Mouse (Mus musculus): ENCODE measurements around the gene Dync1li2.

Gene Dync1li2

DNA sequence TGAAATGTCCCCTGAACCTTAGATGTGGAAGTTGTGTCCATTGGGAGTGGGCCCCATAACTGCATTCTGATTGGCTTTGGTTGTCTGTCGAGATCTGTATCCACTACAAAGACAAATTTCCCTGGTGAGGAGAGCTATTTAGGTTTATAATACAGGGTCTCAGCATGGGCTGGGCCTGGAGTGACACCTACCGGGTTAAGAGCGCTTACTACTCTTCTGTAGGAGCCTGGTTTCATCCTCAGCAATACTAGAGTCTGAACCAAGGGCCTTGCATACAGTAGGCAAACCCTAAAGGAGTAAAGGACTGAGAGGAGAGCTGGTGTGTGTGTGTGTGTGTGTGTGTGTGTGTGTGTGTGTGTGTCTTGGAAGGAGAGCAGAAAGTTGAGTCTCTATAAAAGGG lies 28.6 kb downstream of the Dync1li2 start:
- in situ Hi-C loops (cut with MboI, MseI): no loop called here

DNA sequence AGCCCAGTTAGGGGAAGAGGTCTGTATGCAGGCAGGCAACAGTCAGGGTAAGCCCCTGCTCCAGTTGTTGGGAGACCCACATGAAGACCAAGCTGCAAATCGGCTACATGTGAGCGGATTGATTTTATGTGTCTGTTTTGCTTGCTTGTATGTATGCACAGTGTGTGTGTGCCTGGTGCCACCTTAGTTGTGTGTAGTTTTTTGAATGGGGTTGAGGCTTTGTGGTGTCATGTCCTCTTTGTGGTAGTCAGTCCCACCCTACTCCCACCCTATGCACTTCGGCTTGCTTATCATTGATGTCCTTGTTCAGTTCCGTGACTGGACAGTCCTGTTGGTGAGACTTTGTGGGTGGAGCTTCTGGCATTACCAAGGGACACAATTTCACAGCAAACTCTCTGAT lies 29.1 kb downstream of the Dync1li2 start:
- in situ Hi-C loops (cut with MboI, MseI): no loop called here

DNA sequence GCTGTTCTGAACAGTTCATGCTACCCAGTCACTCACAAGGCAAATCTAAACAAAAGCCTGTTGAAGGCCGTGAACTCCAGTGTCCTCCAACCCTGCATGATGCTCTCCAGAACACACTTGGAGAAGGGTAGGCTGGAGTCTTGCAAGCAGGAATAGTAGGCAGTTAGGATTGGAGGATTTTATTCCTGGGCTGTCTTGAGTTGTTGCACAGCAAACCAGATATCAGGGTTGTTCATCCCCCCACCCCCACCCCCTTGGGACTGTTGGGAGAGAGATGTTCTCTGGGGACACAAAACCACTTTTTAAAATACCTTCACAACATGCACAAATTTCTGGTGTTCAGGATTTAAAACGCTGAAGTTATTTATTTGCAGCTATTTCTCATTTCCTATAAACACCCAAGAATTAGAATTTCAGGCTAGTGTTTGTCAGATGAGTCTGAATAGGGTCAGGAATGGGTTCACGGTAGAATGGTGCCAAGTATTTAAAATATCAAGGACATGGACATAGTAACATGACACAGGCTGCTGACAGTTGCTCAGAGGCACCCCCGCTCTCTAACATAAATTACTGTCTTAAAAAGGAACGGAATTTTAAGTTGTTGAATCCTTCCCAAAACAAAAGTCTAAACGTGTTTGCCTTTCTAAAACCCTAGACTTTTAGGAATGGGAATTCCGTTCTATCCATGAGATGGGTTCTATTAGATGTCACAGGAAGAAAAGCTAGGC lies 29.9 kb downstream of the Dync1li2 start:
- in situ Hi-C loops (cut with MboI, MseI): no loop called here

DNA sequence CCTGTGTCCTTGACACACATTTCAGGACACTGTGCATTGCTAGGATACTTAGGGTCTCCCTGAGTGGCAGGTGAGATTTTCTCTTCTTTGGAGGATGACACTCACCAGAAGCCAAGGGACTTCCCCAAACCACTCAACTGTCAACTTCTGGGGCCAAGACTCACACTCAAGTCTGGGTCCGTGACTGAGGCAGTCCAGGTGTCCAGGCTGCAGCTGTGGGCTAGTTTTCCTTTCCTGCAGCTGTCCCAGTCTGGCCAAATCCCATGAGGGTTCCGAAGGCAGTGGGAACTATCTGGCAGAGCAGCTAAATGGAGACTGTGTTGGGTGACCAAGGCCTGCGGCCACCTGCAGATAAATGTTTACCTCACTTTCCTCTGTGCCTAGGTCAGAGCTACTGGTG lies 30.9 kb downstream of the Dync1li2 start:
- in situ Hi-C loops (cut with MboI, MseI): no loop called here

DNA sequence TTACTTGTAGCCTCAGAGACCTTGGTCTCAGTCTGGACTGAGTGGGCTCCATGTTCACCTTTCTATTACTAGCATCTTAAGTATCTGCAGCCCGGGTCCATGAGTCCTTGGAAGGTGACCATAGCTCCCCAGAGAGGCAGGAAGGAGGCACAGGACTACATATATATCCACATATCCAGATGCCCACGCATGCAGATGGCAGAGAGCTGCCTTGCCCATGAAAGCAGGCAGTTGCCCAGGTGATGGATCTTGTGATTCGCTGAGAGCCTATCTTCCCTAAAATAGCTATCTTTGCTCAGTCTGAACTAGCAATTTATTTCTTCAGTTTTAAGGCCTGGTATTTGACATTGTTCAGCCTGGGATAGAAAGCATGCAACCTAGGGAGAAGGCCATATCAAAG lies 31.4 kb downstream of the Dync1li2 start:
- in situ Hi-C loops (cut with MboI, MseI): no loop called here

DNA sequence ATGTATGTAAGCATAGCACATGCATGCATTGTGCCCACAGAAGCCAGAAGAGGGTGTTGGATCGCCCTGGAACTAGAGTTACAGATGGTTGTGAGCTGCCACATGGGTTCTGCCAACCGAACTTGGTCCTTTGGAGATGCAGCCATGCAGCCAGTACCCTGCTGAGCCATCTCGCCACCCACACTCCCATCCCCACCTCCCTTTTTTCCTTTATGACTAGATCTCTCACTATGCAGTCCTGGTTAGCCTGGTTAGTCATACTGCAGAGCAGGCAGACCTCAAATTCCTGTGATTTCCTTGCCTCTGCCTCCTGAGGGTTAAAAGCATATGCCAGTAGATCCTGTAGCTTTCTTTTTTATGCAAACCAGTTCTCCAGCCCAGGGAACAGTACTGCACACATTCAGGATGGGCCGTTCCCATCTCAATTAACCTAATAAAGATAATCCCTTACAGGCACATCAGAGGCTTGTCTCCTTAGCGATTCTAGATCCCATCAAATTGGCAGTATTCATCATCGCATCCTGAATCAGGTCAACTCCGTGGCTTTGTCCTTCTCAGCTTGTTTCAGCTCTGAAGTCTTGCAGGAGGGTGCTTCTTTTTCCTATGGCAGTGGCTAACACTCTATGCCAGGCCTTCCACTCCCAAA lies 32.1 kb downstream of the Dync1li2 start:
- in situ Hi-C loops (cut with MboI, MseI): no loop called here

DNA sequence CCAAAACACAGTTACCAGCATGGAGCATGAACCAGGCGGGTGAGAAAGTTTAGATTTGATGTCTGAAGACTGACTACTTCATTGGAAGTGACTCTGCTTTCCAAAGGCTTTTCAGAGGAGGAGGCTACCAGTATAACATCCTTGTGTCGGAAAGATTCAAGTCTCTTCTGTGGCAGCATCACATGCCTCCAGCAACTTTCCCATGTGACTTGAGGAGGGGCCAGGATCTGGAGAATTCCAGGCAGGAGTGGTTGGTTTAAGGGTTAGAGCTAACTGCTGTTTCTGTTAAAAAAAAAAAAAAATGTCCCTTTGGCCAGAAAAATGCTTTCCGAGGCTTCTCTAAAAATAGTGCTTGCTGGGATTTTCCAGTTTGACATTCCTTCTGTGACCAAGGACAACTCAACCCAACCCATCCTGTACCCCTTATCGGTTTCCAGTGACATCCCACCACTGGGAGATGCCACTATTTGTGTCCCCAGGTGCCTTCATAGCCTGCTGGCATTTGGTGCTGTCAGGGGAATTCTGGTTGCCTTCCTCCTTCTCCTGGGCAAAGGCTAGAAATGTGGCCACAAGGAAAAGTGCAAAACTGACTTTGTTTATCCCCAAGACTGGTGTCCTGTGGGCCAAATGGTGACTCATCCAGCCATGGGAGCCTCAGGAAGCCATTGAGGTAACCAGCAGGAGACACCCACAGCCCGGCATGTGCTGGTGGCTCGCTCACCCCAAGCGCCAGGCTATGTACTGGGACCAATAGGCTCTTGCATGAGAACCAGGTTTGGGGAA lies 34.3 kb downstream of the Dync1li2 start:
- in situ Hi-C loops (cut with MboI, MseI): loop anchor here in 1 of 2 experiments (5.0 kb wide), 1 partner anchor 56 kb away; no protein-coding TSS in a partner anchor

DNA sequence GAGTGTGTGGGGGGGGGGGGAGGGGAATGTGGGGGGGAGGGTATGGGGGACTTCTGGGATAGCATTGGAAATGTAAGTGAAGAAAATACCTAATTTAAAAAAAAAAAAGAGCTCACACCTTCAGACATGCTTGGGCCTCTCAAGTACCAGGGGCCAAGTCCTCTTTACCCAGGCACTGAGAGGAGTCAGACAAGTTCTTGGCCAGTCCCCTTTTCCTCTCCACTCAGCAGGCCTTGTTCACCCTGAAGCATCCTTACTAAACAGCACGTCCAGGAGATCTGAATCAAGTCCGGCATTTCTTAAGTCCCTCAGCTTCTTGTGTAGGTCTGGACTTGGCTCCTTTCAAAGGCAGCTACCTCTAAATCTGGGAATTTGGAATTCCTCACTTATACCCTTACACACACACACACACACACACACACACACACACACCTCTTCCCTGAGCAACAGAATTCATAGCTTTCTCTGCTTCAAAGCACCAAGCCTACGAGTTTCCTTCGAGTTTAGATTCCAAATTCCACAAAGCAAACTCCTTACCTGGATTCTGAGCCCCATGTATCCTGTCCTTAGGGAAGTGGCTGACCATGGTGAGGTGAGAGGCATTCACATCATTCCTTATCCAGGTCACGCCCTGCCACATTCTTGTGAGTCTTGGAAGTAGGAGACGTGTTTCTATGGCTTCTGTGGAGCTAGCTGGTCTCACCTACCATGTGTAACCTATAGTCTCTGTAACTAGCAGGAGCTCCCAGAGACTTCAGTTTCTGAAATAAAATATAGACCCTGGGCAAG lies 36.3 kb downstream of the Dync1li2 start:
- in situ Hi-C loops (cut with MboI, MseI): loop anchor here in 1 of 2 experiments (5.0 kb wide), 1 partner anchor 54 kb away; no protein-coding TSS in a partner anchor

DNA sequence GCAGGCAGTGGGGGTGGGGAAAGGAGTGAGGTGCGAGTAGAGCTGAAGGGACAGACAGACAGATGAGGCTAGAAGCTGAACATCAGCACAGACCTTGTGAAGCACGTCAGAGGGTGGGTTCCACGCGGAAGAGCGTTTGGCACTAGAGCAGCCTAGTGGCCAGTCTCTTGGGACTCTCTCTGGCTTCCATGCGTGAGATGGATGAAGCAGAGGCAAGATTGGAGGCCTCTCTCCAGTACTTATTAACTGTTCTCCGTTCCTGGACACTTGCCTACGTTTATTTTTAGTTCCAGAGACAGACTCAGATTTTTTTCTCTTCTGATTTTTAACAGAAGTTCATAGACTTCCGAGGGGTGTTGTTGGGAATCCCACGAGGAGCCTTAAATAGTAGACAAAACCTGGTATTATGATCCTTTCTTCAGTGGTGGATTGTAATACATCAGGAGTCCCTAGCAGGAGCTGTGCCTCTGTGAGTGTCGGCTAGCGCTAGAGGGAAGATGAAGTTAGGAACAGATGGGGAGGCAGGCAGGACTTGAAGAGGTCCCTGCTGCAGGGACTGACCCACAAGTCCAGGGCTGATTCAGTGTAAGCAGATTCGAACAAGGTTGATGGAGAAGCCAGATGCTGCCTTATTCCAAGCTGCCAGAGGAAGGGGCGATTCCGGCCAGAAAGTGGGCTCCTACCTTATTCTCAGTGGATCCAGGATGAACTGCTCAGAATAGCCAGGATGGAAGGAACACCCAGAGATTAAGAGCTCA lies 37.2 kb downstream of the Dync1li2 start:
- in situ Hi-C loops (cut with MboI, MseI): loop anchor here in 1 of 2 experiments (5.0 kb wide), 1 partner anchor 53 kb away; no protein-coding TSS in a partner anchor

DNA sequence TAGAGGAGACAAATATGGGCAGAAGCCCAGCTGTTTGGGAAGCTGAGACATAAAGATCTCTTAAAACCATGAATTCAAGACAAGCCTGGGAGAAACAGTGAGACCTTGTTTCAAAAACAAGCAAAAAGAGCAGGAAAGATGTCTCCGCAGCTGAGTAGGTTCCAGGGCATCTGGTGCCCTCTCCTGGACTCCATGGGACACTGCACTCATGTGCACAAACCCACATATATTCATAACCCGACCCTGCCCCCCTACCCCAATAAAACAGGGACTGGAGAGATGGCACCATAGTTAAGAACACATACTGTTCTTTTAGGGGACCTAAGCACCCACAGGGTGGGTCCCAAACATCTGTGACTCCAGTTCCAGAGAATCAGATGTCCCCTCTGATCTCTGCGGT lies 39.3 kb downstream of the Dync1li2 start:
- in situ Hi-C loops (cut with MboI, MseI): no loop called here

DNA sequence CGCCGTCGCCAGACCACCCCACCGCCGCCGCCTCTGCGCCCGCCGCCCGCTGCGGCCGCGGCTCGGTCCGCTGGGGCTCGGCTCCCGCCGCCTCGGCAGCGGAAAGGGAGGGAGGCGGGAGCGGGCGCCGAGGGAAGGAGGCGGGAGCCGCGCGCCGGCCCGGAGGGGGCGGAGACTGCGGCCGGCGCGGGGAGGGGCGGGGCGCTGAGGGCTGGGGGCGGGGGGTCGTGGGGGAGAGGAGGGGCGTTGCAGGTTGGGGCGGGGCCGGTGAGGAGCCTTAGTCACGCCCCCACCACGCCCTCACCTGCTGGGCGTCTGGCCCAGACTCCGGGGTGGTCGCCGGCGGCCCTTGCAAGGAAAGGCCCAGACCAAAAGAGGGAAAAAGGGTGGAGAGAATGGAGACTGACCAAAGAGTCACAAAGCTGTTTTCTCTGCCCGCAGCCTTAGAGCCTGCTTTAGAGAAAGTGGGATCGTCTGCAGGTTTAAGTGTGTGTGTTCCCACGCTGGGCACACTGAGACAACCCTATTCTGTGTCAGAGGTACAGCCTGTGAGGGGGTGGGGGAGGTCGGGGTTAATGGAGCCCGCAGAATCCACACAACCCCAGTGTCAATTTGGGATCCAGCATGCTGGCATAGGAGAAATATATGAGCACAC lies 47.0 kb downstream of the Dync1li2 start, which contains the start of gene Cmtm4:
TSS of gene Cmtm4 (minus strand) at position 105 of the 655 bp plus-strand sequence.
- in situ Hi-C loops (cut with MboI, MseI): no loop called here

DNA sequence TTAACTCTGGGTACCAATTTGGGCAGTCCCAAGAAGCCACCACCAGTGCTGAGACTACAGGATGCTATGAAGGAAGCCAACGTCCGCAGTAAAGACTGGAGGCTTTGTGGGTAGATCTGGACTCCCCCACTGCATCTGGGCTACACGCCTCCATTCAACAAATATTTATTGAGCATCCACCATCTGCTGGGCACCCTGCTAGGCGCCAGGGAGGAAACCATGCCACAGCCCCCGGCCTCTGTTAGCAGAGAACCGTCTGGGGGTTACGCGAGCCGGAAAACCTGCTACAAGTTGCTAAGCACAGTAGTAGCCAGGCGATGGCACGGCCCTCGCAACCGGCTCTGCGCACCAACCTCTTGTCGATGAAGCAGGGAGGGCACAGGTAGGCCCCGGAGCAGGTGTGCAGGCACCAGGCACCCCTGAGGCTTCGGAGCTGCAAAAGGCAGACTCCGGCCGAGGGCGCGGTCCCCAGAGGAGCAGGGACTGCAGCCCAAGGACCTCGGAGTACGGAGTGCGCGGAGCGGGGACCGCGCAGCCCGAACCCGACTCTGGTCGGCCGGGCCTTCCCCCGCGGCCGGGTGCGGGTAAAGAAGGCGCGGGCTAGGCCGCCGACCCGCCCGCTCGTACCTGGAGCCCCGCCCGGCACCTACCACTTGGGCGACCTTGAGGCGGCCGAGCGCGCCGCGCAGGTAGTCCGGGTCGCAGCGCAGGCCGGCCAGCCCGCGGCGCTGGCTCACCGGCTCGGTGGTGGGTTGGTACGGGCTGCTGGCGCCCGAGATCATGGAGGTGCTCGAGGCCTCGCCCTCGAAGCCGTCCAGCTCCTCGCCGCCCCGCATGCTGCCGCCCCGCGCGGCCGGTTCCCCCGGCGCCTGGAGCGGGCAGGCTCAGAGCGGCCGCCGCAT lies 47.8 kb downstream of the Dync1li2 start:
- in situ Hi-C loops (cut with MboI, MseI): loop anchor here in 1 of 2 experiments (5.0 kb wide), 1 partner anchor 43 kb away; no protein-coding TSS in a partner anchor

DNA sequence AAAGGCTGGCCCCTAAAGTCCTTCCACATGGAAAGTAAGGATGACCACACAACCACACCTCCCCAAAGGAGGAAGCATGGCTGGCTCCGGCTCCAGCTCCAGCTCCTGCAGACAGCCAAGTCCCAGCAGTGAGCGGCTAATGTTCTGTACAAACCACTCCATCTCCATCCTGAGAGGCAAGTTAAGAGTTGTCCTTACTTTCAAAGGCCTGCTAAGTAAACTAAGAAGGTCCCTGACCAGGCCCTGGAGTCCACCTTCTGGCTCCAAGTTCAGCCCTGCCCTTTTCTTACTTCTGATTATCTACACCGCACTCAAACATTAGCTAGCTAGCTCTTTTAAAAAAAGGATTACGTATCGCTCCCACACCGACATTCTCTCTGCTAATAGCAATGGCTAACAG lies 49.1 kb downstream of the Dync1li2 start:
- in situ Hi-C loops (cut with MboI, MseI): loop anchor here in 1 of 2 experiments (5.0 kb wide), 1 partner anchor 41 kb away; no protein-coding TSS in a partner anchor

DNA sequence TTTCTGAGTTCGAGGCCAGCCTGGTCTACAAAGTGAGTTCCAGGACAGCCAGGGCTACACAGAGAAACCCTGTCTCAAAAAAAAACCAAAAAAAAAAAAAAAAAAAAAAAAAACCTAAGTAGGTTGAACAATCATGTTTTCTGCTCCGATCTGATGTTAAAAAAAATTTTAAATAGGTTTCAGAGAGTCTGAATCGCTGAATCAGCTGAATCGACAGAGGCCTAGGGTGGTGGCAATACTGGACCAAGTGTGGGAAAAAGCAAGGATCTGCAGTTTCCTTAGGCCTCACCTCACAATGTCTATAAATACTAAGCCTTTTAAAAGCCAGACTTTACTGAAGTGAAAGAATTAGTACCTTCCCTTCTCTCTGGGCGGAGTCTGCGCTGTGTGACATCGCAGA lies 49.7 kb downstream of the Dync1li2 start:
- in situ Hi-C loops (cut with MboI, MseI): loop anchor here in 1 of 2 experiments (5.0 kb wide), 1 partner anchor 41 kb away; no protein-coding TSS in a partner anchor

DNA sequence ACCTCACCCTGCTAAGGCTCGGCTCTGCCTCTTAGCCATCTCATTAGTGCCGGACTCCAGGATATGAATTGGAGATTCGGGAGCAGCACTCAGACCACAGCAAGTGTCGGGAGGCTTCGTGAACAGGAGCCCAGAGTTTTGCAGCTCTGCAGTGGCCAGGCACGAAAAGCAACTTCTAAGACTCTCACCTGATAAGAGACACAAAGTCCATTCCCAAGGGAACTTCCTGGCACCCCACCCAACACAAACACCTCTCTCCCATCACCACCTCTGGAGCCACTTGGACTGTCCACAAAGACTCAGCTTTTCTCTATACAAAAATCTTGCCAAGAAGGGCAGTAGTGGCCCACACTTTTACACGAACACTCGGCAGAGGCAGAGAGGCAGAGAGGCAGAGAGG lies 52.6 kb downstream of the Dync1li2 start:
- in situ Hi-C loops (cut with MboI, MseI): loop anchor here in 1 of 2 experiments (5.0 kb wide), 1 partner anchor 38 kb away; no protein-coding TSS in a partner anchor

DNA sequence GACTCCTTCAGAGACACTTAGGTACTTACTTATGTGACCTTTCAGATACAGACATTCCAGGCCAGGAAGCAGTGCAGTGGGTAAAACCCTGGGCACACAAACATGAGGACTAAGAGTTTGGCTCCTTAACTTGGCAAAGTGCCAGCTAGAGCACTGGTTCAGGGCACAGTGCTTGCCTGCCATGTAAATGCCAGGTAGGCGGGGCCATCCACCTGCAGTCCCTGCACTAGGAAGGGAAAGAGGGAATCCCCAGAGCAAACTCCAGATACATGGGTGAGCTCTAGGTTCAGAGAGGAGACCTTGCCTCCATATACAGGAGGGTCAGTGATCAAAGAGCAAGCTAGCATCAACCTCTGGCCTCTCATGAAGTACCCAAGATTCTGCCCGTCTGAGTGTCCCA lies 54.9 kb downstream of the Dync1li2 start:
- in situ Hi-C loops (cut with MboI, MseI): no loop called here

DNA sequence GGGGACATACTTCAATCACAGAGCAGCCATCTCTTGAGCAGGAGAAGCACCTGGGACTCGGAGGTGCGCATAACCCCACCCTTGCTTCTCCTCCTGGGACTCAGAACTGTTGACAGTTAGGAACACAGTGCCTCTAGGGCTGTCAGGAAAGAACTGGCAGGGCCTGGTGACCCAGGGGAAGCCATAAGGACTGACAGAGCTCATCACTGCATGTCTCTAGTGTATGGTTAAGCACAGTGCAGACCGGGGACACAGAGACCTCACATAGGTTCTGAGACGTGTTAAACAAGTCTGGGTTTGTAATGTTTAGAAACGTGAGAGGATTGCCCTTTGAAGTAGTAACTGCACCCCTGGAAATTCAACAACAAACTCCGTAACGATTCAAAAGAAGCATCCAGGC lies 55.3 kb downstream of the Dync1li2 start:
- in situ Hi-C loops (cut with MboI, MseI): no loop called here

DNA sequence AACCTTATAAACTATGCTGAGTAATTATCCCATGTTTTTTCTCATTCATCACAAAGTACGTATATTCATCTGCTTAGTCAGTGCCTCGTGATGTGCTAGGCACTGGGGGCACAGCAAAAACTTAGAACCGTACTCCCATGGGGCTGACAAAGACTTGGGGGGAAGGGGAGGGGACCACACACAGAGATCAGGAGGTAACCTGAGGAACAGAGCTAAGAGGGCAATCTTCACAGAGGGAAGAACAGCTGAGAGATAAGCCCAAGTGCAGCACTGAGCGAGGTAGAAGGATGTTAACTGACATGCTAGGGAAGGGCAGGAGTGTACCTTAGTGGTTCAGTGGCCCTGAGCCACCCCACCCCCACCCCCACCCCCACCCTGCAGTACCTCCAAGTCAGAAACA lies 56.2 kb downstream of the Dync1li2 start:
- in situ Hi-C loops (cut with MboI, MseI): no loop called here

DNA sequence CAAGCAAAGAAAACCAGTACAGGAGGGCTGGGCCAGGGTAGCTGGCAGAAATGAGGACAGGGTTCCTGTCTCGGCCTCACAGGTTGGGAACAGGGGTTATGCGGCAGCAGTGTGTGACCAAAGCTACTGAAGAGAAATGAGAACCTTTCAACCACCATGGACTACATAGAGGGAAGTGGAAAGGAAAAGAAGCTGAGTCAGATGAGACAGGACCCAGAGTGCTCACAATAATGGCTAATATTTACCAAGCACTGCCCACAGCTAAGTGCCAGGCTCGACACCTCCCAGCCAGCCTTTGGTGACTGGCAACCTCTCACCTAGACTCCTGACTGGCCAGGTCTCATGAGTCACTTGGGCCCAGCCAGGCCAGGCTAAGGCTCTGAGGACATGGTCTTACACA lies 58.9 kb downstream of the Dync1li2 start:
- in situ Hi-C loops (cut with MboI, MseI): no loop called here
